Comparison of ENCODE assay signal across 10 mouse cellular contexts in genomic region chr11:115275509-115275908, GRCm38 (mm10). TPM values are rescaled to one million over a fixed set of nuclear protein-coding genes. Genes with fewer than 3 reads are reported as not detected.
A peak's percentile ranks its signal among the peaks of the same experiment; 100 is the strongest.
DNase-seq lines count a peak whose midpoint lies in the region; ATAC-seq lines count a peak whose summit lies in the region.
"Had no signal": no experiment of that assay in that cellular context is flagged by ENCODE, and none has a peak within 500 bp of the region (broad histone marks: within the 10 kb centered on the region; RNA-seq: fewer than 3 reads in every experiment).

No protein-coding gene starts in this region.

- ATAC-seq in forebrain, embryonic 12.5 days (ENCODE audit: low FRiP score): no peak
- no peak for ATAC-seq in limb, embryonic 15.5 days (ENCODE audit: insufficient number of reproducible peaks, low FRiP score, low TSS enrichment, low read depth)

- no peak overlapping the region for H3K27ac ChIP-seq in forebrain, embryonic 12.5 days
- H3K27ac ChIP-seq in limb, embryonic 15.5 days: no peak overlapping the region

- WGBS in forebrain, embryonic 12.5 days: 92% methylated on average over 6 of the region's 6 CpGs
- 78% methylated on average over 6 of the region's 6 CpGs for WGBS in limb, embryonic 15.5 days

- no peaks in the 10 kb centered on the region for H3K27me3 ChIP-seq in forebrain, embryonic 12.5 days
- H3K27me3 ChIP-seq in limb, embryonic 15.5 days: no peaks in the 10 kb centered on the region

- no peaks in the 10 kb centered on the region for H3K36me3 ChIP-seq in forebrain, embryonic 12.5 days (replicated peaks)
- peaks cover 9% of the 10 kb centered on the region; the same call in 1 of the 2 replicates for H3K36me3 ChIP-seq in limb, embryonic 15.5 days

- H3K9me3 ChIP-seq in forebrain, embryonic 12.5 days: no peaks in the 10 kb centered on the region
- no peaks in the 10 kb centered on the region for H3K9me3 ChIP-seq in limb, embryonic 15.5 days

- peak; percentile 74 for DNase-seq in adrenal gland, postnatal 10 days
- no peak for DNase-seq in adrenal gland, adult 18-20 months (ENCODE audit: low spot score in 2 of 2)
- DNase-seq in 3T3-L1 (ENCODE audit: low read depth, low spot score): peak; percentile 28
- DNase-seq in cerebellum, postnatal 36 days: no peak
- DNase-seq in spleen, adult 12 weeks (ENCODE audit: low spot score): no peak
- DNase-seq in kidney, adult 8-10 months: no peak
- DNase-seq: kidney, adult 9 months had no signal

- H3K4me1 ChIP-seq in forebrain, embryonic 12.5 days: peaks cover 22% of the 10 kb centered on the region
- peaks cover 16% of the 10 kb centered on the region for H3K4me1 ChIP-seq in limb, embryonic 15.5 days

- H3K4me2 ChIP-seq in forebrain, embryonic 12.5 days: peak overlapping the region; percentile 84
- peak overlapping the region; percentile 90 for H3K4me2 ChIP-seq in limb, embryonic 15.5 days

- no peak overlapping the region for H3K4me3 ChIP-seq in forebrain, embryonic 12.5 days (replicated peaks)
- H3K4me3 ChIP-seq in limb, embryonic 15.5 days: peak overlapping the region; percentile 72; the same call in 1 of the 2 replicates

- H3K9ac ChIP-seq in forebrain, embryonic 12.5 days: peak overlapping the region; percentile 77; the same call in 1 of the 2 replicates
- no peak overlapping the region for H3K9ac ChIP-seq in limb, embryonic 15.5 days

RNA-seq across cellular contexts. Expression of gene Fdxr, which starts 1.3 kb away (rescaled TPM):
- total RNA-seq in adrenal gland, postnatal 10 days (2021): 100 to 1,000 TPM; 368 to 383 TPM
- 1,000 to 10,000 TPM; 1,063 to 1,343 TPM for total RNA-seq in adrenal gland, adult 18-20 months (2021)
- polyA plus RNA-seq in forebrain, embryonic 12.5 days (2016; fragmentation: Nextera tagmentation; extraction: Ambion mirVana): 16.9 and 17.4 TPM in 2 replicates
- 15.2 and 16.6 TPM in 2 replicates for polyA plus RNA-seq in limb, embryonic 15.5 days (2015; fragmentation: Nextera tagmentation; extraction: Ambion mirVana)

RNA-seq across cellular contexts. Expression of gene Grin2c, which starts 8.5 kb away (rescaled TPM):
- total RNA-seq in adrenal gland, postnatal 10 days (2021): under 1 TPM; 0.61 to 0.75 TPM
- 10 to 100 TPM in 1 of 2 experiments, 1 to 10 TPM in 1; 2.2 to 10.6 TPM for total RNA-seq in adrenal gland, adult 18-20 months (2021)
- 0.08 TPM in 1 of 2 replicates, not detected in the other for polyA plus RNA-seq in forebrain, embryonic 12.5 days (2016; fragmentation: Nextera tagmentation; extraction: Ambion mirVana)
- 0.05 TPM in 1 of 2 replicates, not detected in the other for polyA plus RNA-seq in limb, embryonic 15.5 days (2015; fragmentation: Nextera tagmentation; extraction: Ambion mirVana)

RNA-seq across cellular contexts. Expression of gene Fads6, which starts 22.0 kb away (rescaled TPM):
- total RNA-seq in adrenal gland, postnatal 10 days (2021): 10 to 100 TPM; 12.7 to 16.1 TPM
- 10 to 100 TPM; 43.9 to 59.6 TPM for total RNA-seq in adrenal gland, adult 18-20 months (2021)
- 0.26 and 0.37 TPM in 2 replicates for polyA plus RNA-seq in forebrain, embryonic 12.5 days (2016; fragmentation: Nextera tagmentation; extraction: Ambion mirVana)
- 0.16 and 0.24 TPM in 2 replicates for polyA plus RNA-seq in limb, embryonic 15.5 days (2015; fragmentation: Nextera tagmentation; extraction: Ambion mirVana)

RNA-seq across cellular contexts. Expression of gene Otop2, which starts 31.5 kb away (rescaled TPM):
- total RNA-seq in adrenal gland, postnatal 10 days (2021): not detected
- not detected for total RNA-seq in adrenal gland, adult 18-20 months (2021)
- not detected in 2 replicates for polyA plus RNA-seq in forebrain, embryonic 12.5 days (2016; fragmentation: Nextera tagmentation; extraction: Ambion mirVana)
- 0.31 TPM in 1 of 2 replicates, not detected in the other for polyA plus RNA-seq in limb, embryonic 15.5 days (2015; fragmentation: Nextera tagmentation; extraction: Ambion mirVana)
- polyA plus RNA-seq: spleen, adult 2 months had no signal

RNA-seq across cellular contexts. Expression of gene Ush1g, which starts 46.3 kb away (rescaled TPM):
- total RNA-seq in adrenal gland, postnatal 10 days (2021): under 1 TPM; 0.39 to 1.00 TPM
- total RNA-seq in adrenal gland, adult 18-20 months (2021): under 1 TPM; 0.36 to 0.74 TPM
- polyA plus RNA-seq in forebrain, embryonic 12.5 days (2016; fragmentation: Nextera tagmentation; extraction: Ambion mirVana): not detected in 2 replicates
- 0.04 TPM in 1 of 2 replicates, not detected in the other for polyA plus RNA-seq in limb, embryonic 15.5 days (2015; fragmentation: Nextera tagmentation; extraction: Ambion mirVana)

Comparison
In these comparisons a context has a peak if more than half of its experiments do, and no peak if none do; other contexts are left out.
1. DNase-seq: peak in adrenal gland, postnatal 10 days (single experiment) and 3T3-L1 (single experiment); none in adrenal gland, adult 18-20 months (0 of 2), cerebellum, postnatal 36 days (0 of 2), spleen, adult 12 weeks (single experiment) and kidney, adult 8-10 months (0 of 2).